Mouse (Mus musculus): ENCODE data around the gene Sap18b.
"Not testable (repeated sequence)": the region's sequence is repeated elsewhere in the genome, so short reads cannot be mapped to it uniquely, and the experiment has no call there.

Sap18b gene

DNA sequence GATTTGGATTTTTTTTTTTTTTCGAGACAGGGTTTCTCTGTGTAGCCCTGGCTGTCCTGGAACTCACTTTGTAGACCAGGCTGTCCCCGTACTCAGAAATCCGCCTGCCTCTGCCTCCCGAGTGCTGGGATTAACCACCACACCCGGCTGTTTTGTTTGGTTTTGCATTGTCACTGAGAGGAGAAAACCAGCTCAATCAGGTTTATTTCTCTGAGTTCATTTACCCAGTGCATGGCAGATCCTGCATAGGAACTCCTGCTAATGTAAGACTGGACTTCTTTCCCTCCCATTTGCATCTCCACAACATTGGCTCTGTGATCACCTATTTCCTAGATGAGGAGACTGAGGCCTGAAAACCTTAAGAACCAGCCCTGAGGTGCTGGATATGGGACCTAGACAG lies 3.0 kb upstream of the Sap18b start:
- no peak for DNase-seq (ENCODE audit: low spot score in 2 of 2)

DNA sequence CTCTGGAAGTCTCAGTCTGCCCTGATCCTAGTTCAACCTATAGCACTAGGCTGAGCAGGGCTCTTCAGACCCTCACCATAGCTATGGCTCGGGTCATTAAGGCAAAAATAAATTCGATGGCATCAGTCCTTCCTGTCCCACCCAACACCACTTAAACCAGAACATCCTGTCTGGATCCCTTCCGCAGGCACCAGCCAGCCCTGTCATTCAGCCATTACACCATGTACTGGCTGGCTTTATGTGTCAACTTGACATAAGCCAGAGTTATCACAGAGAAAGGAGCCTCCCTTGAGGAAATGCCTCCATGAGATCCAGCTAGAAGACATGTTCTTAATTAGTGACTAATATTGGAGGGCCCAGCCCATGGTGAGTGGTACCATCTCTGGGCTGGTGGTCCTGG lies 2.4 kb upstream of the Sap18b start:
- DNase-seq (ENCODE audit: low spot score in 2 of 2): no peak

GRCm38 (mm10) chr8:95830144-95830543 lies 5.0 kb downstream of the Sap18b start:
- no peak for DNase-seq (ENCODE audit: low spot score in 2 of 2)

GRCm38 (mm10) chr8:95832603-95833434 lies 7.7 kb downstream of the Sap18b start:
- peak; percentile 88 to 93 for DNase-seq (ENCODE audit: low spot score in 2 of 2)

DNA sequence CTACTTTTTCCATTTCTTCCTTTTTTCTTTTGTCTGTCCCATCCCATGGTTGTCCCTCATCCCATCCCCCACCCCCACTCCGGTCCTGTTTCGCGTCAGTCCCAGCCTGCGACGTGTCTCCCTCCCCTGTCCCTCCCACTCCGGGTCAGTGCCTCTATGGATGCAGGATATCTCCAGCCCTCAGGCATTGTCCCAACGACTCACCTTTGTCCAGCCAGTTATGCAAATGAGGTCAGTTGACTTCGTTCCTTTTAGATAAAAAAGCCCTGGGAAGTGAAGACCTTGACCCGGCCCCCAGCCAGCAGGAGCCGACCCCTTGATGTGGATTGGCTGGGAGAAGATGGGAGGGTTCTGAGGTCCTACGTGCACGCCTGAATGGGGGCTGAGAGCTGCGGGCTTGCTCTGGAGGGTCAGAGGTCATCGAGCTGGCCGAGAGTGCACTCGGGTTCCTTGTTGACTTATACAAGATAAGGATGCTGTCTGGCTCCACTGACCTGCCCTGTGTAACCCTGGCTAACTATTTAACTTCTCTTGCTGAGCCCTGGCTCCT lies 8.4 kb downstream of the Sap18b start:
- no peak for DNase-seq (ENCODE audit: low spot score in 2 of 2)

GRCm38 (mm10) chr8:95835891-95836290 lies 10.7 kb downstream of the Sap18b start:
- no peak for DNase-seq (ENCODE audit: low spot score in 2 of 2)

- DNase-seq (ENCODE audit: low spot score in 2 of 2): no peak
Measured at GRCm38 (mm10) chr8:95837266-95837665, 12.1 kb downstream of the Sap18b start.

- DNase-seq (ENCODE audit: low spot score in 2 of 2): no peak
Measured at GRCm38 (mm10) chr8:95839289-95839688, 14.1 kb downstream of the Sap18b start.

DNA sequence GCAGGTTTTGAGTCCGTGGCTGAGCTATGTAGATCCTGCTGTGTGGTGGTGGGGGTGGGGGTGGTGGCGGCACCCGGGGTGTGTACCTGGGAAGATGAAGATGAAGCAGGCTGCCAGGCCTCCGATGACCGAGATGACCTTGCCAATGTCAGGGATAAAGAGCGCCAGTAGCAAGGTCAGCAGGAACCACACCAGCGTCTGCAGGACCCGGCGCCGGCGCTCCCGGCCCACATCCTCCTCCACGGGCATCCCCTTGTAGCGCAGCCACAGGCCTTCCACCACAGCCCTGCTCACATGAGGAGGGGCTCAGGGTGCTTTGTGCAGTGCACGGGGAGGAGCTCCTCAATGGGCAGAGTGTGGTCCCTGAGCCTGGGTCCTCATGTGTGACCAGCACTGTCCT lies 16.3 kb downstream of the Sap18b start:
- no peak for DNase-seq (ENCODE audit: low spot score in 2 of 2)

- DNase-seq (ENCODE audit: low spot score in 2 of 2): no peak
Measured at GRCm38 (mm10) chr8:95843968-95844367, 18.8 kb downstream of the Sap18b start.

DNA sequence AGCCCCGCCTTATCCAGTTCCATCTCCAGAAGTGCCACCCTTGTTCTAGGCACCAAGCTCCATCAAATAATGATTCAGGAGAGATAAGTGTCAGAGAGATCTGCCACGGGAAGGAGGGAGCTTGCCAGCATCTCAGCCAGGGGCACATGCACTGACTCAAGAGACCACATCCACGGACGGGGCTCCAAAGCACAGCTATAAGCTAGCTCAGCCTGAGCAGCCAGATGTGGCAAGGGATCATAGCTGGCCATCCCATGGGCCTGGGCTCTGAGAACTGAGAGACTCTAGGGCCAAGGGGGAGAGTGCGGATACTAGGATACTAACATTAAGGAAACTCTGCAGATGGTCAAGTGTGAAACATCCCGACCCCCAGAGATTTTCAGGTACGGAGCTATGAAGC lies 19.9 kb downstream of the Sap18b start:
- DNase-seq (ENCODE audit: low spot score in 2 of 2): no peak

DNA sequence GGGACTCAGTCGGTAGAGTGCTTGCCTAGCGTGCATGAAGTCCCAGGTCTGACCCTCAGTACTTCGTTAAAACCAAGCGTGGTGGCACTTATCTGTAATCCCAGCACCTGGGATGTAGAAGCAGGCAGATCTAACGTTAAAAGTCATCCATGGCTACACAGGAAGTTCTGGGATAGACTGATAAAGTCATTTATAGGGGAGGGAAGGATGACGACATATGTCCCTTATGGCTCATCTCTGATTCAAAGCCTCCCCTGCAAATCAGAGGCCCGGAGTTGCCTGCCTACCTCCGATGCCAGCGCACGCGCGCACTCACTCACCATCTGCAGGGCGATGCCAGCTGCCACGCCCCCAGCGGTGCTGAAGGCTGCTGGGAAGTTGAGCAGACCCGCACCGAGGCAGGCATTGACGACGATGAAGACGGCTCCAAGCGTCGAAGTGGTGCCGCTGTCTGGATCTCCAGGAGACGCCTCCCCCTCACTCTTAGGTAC lies 23.0 kb downstream of the Sap18b start:
- no peak for DNase-seq (ENCODE audit: low spot score in 2 of 2)

GRCm38 (mm10) chr8:95848734-95849464 lies 23.8 kb downstream of the Sap18b start:
- no peak for DNase-seq (ENCODE audit: low spot score in 2 of 2)

- DNase-seq (ENCODE audit: low spot score in 2 of 2): no peak
Measured at GRCm38 (mm10) chr8:95850326-95850725, 25.2 kb downstream of the Sap18b start.

DNA sequence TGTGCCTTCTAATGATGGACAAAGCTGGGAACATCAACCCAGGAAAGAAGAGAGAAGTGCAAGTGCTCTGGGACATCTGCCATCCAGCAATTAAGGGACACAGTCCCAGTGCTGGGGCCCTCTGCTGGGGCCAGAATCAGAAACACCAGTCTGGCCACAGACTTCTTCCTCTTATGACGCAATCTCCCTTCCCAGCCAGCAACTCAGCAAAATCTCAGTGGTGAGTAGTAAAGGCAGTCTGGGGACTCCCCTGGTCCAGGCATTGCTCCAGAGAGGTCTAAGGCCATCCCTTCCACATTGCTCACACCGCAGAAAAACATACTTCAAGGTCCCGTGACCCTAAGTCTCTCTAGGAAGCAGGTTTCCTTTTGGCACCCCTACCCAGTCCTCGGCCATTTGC lies 27.1 kb downstream of the Sap18b start:
- no peak for DNase-seq (ENCODE audit: low spot score in 2 of 2)

DNA sequence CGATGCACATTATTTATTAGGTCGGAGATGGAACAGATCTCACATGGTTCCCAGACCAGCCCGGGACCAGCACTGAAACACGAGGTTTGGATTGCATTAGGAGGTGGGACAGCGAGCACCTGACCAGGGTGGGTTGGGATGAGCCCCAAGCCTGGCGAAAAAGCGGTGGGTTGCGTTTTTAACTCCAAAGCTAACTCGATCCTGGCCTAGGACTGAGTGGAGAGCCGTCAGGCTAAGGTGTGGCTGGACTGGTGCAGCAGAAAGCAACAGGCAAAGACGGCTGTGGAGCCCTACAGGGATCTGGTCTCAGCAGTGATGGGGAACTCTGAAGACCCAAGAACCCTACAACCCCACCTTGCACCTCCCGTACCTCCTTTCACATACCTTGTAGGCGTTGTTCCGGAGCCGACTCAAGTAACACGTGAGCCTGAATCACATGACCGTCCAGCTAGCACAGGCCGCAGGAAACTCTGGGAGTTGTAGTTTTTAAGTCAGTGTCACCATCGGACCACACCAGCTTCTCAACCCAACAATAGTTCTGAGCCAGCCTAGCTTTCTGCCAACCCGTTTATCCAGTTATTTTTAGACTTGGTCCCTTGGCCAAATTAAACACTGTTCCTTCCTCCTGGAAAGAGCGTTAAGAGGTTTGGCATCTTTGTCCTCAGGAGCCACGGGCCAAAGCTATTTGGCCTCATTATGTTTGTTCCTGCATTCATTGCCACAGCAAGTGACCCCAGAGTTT lies 28.1 kb downstream of the Sap18b start, which contains the start of gene Slc38a7:
TSS of gene Slc38a7 (minus strand) at position 438 of the 742 bp plus-strand sequence.
- DNase-seq (ENCODE audit: low spot score in 2 of 2): peak; percentile 74 to 87

DNA sequence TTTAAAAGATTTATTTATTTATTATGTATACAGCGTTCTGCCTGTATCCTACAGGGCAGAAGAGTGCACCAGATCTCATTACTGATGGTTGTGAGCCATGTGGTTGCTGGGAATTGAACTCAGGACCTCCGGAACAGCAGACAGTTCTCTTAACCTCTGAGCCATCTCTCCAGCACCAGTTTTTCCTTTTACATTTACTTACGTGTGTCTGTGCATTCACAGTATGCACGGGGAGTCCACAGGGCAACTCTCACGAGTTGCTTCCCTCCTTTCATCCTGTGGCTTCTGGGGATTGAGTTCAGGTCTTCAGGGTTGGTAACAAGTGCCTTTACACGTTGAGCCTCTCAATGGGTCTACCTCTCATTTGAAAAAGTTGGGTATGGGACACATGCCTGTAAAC lies 29.0 kb downstream of the Sap18b start:
- no peak for DNase-seq (ENCODE audit: low spot score in 2 of 2)

DNA sequence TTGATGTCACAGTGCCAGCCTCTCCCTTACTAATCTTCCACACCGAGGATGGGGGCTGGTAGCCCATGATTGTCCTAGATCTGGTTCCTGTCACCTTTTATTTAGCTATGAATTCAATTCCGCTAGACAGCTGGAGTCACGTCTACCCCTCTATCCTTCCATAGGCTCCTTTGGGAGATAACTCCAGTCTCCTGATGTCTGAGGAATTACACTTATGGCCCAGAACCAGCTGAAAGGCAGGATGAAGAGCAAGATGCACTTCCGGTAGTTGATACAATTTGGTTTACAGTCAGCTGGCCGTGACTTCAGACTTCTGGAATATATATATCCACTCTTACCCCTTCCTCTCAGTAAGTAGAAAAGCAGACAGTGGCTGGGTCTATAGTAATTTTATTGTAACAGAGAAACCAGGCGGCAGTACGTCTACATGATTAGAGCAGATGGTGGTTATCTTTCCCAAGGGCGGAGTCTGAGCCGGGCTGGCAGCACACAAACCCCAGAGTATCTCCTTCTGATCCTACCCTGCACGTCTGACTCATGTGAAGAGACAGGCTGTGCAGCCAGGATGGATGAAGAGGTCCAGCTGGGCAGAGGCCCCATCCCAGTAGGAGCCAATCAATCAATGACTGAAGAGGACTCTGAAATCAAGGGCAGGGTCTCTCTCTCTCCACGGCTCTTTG lies 38.8 kb downstream of the Sap18b start:
- not testable (repeated sequence) for DNase-seq (ENCODE audit: low spot score in 2 of 2)

GRCm38 (mm10) chr8:95864851-95865250 lies 39.7 kb downstream of the Sap18b start:
- not testable (repeated sequence) for DNase-seq (ENCODE audit: low spot score in 2 of 2)

DNA sequence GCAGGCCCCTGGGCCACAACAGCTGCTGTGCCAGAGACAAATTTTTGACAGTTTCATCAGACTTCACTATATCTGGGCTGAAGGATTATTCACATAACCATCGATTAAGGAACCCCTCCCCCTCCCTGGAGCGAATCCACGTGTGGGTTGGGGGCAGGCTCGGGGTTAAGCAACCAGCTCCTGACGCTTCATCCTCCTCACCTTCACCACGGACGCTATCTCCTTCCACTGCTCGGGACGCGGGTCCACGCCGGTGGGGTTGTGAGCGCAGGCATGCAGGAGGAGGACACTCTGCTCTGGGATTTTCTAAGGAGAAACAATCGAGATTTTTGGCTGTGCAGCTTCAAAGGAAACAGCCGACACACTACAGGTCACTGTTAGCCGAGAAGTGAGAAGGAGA lies 46.5 kb downstream of the Sap18b start:
- no peak for DNase-seq (ENCODE audit: low spot score in 2 of 2)

DNA sequence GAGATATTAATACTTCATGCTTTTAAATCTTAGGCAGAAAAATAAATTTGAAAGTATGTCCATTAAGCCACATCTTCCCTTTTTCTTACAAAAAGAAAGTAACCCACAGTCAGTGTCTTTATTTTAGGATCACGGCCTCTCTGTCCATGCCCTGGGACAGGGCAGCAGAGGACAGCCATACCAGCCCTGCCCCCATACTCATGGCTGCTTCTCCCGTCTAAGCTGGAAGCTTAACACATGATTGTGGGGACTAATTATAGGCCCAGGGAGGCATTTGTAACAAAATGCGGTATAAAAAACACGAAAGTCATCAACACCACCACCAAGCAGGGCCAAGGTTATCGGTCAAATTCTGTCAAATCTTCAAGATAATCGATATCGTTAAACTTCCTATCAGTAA lies 50.1 kb downstream of the Sap18b start:
- DNase-seq (ENCODE audit: low spot score in 2 of 2): no peak

Data from frontal cortex, postnatal 36 days (tissue).